Mouse (Mus musculus) kidney, adult 2 months (tissue): ENCODE data around the gene Kras.
A peak's percentile ranks its signal among the peaks of the same experiment; 100 is the strongest.

ENCODE experiments used
- CTCF ChIP-seq: fragments of 200-500 bp; conservative IDR thresholded peaks from 2 replicates; pipeline ENCODE4 v1.5.1; 2011; ENCODE audit warnings: low read depth, mild to moderate bottlenecking, control low read depth, low read length, moderate library complexity, mixed read lengths; ENCODE audit not compliant: insufficient read depth, insufficient read length
- POLR2A ChIP-seq: fragments of 200-500 bp; IDR thresholded peaks from one replicate; pipeline ENCODE4 v1.6.1; 2011; ENCODE audit warnings: low read depth, low read length, control low read depth

- no peak for TF ChIP-seq CTCF
- TF ChIP-seq POLR2A, result peak; percentile 98
Observed at GRCm38 (mm10) chr6:145210816-145211338, 39.2 kb downstream of the Kras start, which contains the start of the genes Casc1 and Etfrf1.
